Mouse (Mus musculus) brain, embryonic 14.5 days (tissue): Measurements from ENCODE around the gene Hsd17b13.

ENCODE experiments used
- CTCF ChIP-seq: fragments of 200-500 bp; IDR thresholded peaks from 2 replicates; pipeline ENCODE4 v1.5.1; 2012; ENCODE audit warnings: inconsistent platforms, mild to moderate bottlenecking, moderate library complexity, borderline replicate concordance; ENCODE audit not compliant: insufficient read depth, insufficient read length; ENCODE audit errors: extremely low read depth
- POLR2A ChIP-seq: fragments of 200-500 bp; IDR thresholded peaks from 2 replicates; pipeline ENCODE4 v1.6.1; 2012; ENCODE audit warnings: mild to moderate bottlenecking, inconsistent platforms, borderline replicate concordance; ENCODE audit not compliant: poor library complexity, insufficient read depth, insufficient read length, severe bottlenecking; ENCODE audit errors: extremely low read depth

DNA sequence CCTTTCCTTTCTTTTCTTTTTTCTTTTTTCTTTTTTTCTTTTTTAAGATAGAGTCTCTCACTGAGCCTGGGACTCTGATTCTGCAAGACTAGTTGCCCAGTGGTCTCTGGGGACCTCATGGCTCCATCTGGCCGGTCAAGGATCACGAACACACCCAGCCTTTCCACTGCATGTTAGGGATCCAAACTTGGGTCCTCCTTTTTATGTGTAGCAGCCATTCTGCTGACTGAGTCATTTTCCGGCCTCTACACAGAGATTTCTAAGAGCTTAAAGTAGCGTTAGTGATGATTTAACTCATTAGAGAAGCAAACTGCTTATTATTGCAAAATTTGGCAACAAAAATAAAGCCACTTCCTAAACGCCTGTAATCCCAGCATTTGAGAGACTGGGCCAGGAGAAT, 54.8 kb downstream of the Hsd17b13 start:
- TF ChIP-seq CTCF (no peak), POLR2A (no peak)
